Mouse (Mus musculus) embryonic facial prominence, embryonic 13.5 days (tissue): Measurements from ENCODE around the gene Wbp4. TPM values are rescaled to one million over a fixed set of nuclear protein-coding genes. Genes with fewer than 3 reads are reported as not detected.

Source experiments
- ATAC-seq: fragments of 200-750 bp; cut with Nextera tagmentation; 2 replicates; pipeline ENCODE4 v1.8.0; 2017; ENCODE audit warnings: low read depth; ENCODE audit not compliant: insufficient number of reproducible peaks, insufficient read depth, low FRiP score, low TSS enrichment
- H3K27ac ChIP-seq: fragments of 300-500 bp; sonication (generic); 2 replicates; pipeline ENCODE4 v1.5.1; 2015; ENCODE audit warnings: moderate library complexity, mild to moderate bottlenecking, inconsistent platforms
- H3K27me3 ChIP-seq: fragments of 300-500 bp; sonication (generic); 2 replicates; pipeline ENCODE4 v1.6.1; 2015; ENCODE audit warnings: mild to moderate bottlenecking, inconsistent platforms
- H3K36me3 ChIP-seq: fragments of 300-500 bp; sonication (generic); 2 replicates; pipeline ENCODE4 v1.6.1; 2015; ENCODE audit warnings: mild to moderate bottlenecking, inconsistent platforms
- H3K4me1 ChIP-seq: fragments of 300-500 bp; sonication (generic); 2 replicates; pipeline ENCODE4 v1.6.1; 2015; ENCODE audit warnings: inconsistent platforms
- H3K4me2 ChIP-seq: fragments of 300-500 bp; sonication (generic); 2 replicates; pipeline ENCODE4 v1.6.1; 2015; ENCODE audit warnings: moderate library complexity, mild to moderate bottlenecking, inconsistent platforms
- H3K4me3 ChIP-seq: fragments of 300-500 bp; sonication (generic); 2 replicates; pipeline ENCODE4 v1.5.1; 2015; ENCODE audit warnings: mild to moderate bottlenecking, inconsistent platforms
- H3K9ac ChIP-seq: fragments of 300-500 bp; sonication (generic); 2 replicates; pipeline ENCODE4 v1.6.1; 2015; ENCODE audit warnings: mild to moderate bottlenecking, inconsistent platforms
- H3K9me3 ChIP-seq: fragments of 300-500 bp; sonication (generic); 2 replicates; pipeline ENCODE4 v1.6.1; 2016; ENCODE audit warnings: inconsistent platforms
- WGBS: fragments of 180-500 bp; shearing (Covaris S2); methylation state at CpG from one replicate; pipeline ENCODE4 v1.1.7; 2015; ENCODE audit warnings: mixed read lengths; 5-methylcytosine and 5-hydroxymethylcytosine counted together
- polyA plus RNA-seq: library from polyadenylated mRNA; unstranded; fragments of >200 nt; fragmentation: Nextera tagmentation; extraction: Ambion mirVana; gene quantifications from 2 replicates; pipeline ENCODE4 v1.2.1, GENCODE M21; 2015

Gene Wbp4
- polyA plus RNA-seq, 1 experiment from 2014 or later = 53.6 TPM

DNA sequence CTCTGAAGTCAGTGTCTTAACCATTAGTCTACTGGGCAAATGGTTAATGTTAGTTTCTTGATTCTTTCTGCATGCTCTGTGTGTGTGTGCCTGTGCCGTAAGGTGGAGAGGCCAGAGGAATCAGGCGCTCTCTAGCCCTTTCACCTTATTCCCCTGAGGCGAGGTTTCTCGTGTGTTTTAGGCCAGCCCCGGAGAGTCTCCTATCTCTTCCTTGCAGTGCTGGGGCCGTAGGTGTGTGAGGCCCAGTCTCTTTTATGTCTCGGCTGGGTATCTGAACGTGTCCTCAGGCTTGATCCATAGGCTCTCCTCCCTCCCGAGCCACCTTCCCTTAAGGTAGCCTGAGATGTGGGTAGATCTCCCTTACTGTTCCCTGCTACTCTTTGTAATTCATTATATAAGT lies 24.9 kb upstream of the Wbp4 start:
- Histone ChIP-seq H3K4me2 (no peak overlapping the region), H3K27me3 (no peaks in the 10 kb centered on the region), H3K9ac (no peak overlapping the region), H3K4me1 (peaks cover 17% of the 10 kb centered on the region), H3K9me3 (no peaks in the 10 kb centered on the region), H3K36me3 (peaks cover 7% of the 10 kb centered on the region), H3K4me3 (no peak overlapping the region), H3K27ac (no peak overlapping the region)
- WGBS = 62% methylated on average over 9 of the region's 9 CpGs
- ATAC-seq = no peak

DNA sequence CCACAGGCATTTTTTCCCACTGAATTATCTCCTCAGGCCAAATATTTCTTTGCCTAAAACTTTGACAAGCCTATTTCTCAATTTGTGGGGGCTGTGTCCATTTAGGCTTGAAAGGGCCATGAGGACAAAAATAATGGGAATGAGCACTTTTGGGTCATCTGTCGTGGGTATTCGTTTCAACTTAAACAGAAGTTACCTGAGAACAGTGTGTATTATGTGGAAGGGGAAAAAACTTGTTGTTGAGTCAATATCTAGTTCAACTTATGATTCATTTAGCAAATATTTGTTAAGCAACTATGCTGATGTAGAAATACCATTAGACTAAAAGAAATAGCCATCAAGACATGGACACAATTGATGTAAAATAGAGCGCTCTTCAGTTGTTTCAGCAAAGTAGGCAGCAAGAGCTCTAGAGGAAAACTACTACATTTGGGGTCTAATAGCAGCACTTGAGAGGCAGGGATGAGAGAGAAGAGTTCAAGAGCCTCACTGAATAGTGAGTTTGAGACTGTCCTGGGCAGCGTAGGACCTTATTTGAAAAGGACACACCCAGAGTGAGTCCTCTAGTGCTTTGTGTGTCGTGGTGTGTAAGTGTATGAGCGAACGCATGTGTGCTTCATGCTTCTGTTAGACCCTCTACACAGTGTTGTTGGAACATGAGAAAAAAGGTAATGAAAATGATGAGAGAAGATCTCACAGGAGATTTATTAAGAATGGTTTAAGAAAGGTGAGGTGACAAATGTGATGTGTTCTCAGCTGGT lies 23.1 kb upstream of the Wbp4 start:
- no peak overlapping the region for H3K4me2 ChIP-seq
- H3K9me3 ChIP-seq = no peaks in the 10 kb centered on the region
- WGBS = 91% methylated on average over 7 of the region's 7 CpGs

DNA sequence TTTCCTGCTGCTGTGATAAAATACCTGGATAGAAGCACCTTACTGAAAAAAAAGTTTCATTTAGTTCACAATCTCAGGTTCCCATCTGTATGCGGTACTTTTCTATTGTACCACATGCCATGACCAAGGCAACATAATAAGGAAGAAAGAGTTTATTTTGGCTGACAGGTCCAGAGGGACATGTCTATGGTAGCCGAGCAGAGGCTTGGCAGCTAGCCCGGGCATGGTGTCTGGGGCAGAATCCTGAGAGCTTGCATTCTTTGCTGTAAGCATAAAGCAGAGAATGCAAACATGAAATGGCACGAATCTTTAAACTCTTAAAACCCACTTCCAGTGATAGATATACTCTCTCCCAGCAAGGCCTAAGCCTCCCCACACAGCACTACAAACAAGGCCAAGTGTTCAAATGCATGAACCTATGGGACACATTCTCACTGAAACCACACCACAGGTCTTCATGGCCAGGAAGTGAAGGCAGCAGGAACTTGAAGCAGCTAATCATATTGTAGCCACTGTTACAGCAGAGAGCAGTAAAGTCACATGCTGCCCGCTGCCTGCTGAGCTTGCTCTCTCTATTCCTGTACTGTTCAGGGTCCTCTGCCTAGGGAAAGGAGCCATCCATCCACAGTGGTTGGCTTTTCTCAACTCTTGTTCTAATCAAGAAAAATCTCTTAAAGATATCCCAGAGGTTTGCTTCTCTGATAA lies 22.2 kb upstream of the Wbp4 start:
- H3K4me2 ChIP-seq = no peak overlapping the region
- 49% methylated on average over 5 of the region's 5 CpGs for WGBS
- no peak for ATAC-seq
- H3K9me3 ChIP-seq = no peaks in the 10 kb centered on the region
- peaks cover 7% of the 10 kb centered on the region for H3K36me3 ChIP-seq
- peaks cover 9% of the 10 kb centered on the region for H3K4me1 ChIP-seq
- H3K9ac ChIP-seq = no peak overlapping the region
- peak overlapping the region; percentile 69 for H3K27ac ChIP-seq
- no peaks in the 10 kb centered on the region for H3K27me3 ChIP-seq
- no peak overlapping the region for H3K4me3 ChIP-seq

More for the DNA sequence above, 23.1 kb upstream of the Wbp4 start:
- Histone ChIP-seq H3K4me3 (no peak overlapping the region), H3K36me3 (peaks cover 7% of the 10 kb centered on the region), H3K27me3 (no peaks in the 10 kb centered on the region), H3K4me1 (peaks cover 9% of the 10 kb centered on the region), H3K27ac (no peak overlapping the region), H3K9ac (no peak overlapping the region)
- ATAC-seq = no peak

DNA sequence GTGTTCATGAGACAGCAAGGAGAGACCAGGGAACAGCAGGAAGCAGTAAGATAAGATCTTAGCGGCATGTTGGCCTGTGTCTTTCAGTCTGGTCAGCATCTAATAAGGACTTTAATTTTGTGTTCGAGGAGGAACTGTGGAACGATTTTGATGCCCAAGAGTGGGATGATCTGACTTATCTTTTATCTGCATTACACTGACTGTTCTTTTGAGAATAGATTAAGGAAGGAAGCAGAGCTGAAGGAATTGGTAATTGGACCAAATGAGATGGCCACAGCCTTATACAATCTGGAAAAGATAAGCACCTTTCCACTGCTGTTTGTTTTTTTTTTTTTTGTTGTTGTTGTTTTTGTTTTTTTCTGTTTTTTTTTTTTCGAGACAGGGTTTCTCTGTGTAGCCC lies 19.4 kb upstream of the Wbp4 start:
- no peak overlapping the region for H3K4me2 ChIP-seq
- no peak for ATAC-seq
- H3K36me3 ChIP-seq = peaks cover 7% of the 10 kb centered on the region
- H3K9ac ChIP-seq = no peak overlapping the region
- H3K27me3 ChIP-seq = no peaks in the 10 kb centered on the region
- no peak overlapping the region for H3K4me3 ChIP-seq
- H3K27ac ChIP-seq = no peak overlapping the region
- WGBS = 77% methylated on average over 4 of the region's 4 CpGs
- H3K9me3 ChIP-seq = no peaks in the 10 kb centered on the region
- peaks cover 9% of the 10 kb centered on the region for H3K4me1 ChIP-seq

DNA sequence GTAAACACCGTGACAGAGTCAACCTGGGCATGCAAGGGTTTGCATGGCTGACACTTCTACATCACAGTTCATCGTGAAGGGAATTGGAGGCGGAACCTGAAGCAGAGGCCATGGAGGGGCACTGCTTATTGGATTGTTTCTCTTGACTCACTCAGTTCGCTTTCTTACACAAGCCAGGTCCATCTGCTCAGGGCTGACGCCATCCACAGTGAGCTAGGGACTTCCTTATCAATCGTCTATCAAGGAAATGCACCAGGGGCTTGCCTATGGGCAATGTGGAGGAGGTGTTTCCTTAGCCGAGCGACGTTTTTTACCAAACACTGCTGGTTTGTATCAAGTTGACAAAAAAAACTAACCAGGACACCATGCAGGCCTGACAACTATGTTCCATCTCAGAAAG lies 18.0 kb upstream of the Wbp4 start:
- Histone ChIP-seq H3K4me1 (peaks cover 9% of the 10 kb centered on the region), H3K9ac (no peak overlapping the region), H3K27ac (no peak overlapping the region), H3K4me2 (no peak overlapping the region), H3K36me3 (peaks cover 7% of the 10 kb centered on the region), H3K4me3 (no peak overlapping the region), H3K27me3 (no peaks in the 10 kb centered on the region), H3K9me3 (no peaks in the 10 kb centered on the region)
- 74% methylated on average over 9 of the region's 9 CpGs for WGBS
- no peak for ATAC-seq

DNA sequence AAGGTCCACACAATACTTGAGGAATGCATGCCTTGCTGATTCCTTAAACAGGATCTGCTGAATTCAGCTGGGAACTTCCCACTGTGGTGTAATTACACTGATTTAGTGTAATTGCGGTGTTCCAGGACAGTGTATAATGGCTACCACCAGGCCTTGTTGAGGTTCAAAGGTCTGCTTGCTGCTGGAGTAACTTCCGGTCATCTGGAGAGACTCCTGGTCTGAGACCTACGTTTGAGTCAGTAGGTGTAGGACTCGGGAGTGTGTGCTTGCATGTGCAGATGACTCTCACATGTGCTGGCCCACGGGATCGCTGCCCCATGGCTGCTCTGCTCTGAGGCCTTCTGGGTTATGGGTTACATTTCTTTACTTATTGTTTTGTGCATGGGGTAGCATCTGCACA lies 13.0 kb upstream of the Wbp4 start:
- no peak; the same call in 1 of the 2 replicates for ATAC-seq
- Histone ChIP-seq H3K4me2 (no peak overlapping the region), H3K27me3 (no peaks in the 10 kb centered on the region), H3K9me3 (no peaks in the 10 kb centered on the region), H3K9ac (no peak overlapping the region), H3K36me3 (peaks cover 6% of the 10 kb centered on the region; the same call in 1 of the 2 replicates), H3K4me3 (no peak overlapping the region), H3K27ac (no peak overlapping the region), H3K4me1 (no peaks in the 10 kb centered on the region)
- WGBS = 56% methylated on average over 6 of the region's 6 CpGs

DNA sequence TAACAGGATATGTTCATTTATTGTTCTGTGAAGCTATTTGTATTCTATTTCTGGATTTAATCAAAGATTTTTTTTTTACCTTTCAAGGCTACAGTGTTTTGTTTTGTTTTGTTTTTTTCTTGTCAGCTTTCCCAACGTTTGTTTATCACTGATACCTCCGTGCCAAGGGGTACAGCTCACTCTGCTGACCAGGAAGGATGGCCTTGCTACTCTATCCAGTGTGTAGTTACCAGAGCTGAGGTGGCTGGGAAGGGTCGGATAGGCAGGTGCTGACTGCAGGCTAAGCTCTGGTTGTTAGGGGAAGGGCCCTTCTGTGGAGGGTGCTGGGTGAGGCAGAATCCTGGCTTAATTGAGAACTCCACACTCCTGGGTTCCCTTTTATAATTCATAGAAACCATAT lies 8.9 kb upstream of the Wbp4 start:
- H3K4me1 ChIP-seq = peaks cover 20% of the 10 kb centered on the region
- H3K4me2 ChIP-seq = no peak overlapping the region
- H3K4me3 ChIP-seq = no peak overlapping the region
- no peak overlapping the region for H3K9ac ChIP-seq
- no peaks in the 10 kb centered on the region for H3K9me3 ChIP-seq
- no peaks in the 10 kb centered on the region for H3K27me3 ChIP-seq
- H3K36me3 ChIP-seq = peaks cover 6% of the 10 kb centered on the region; the same call in 1 of the 2 replicates
- ATAC-seq = no peak
- 69% methylated on average over 3 of the region's 3 CpGs for WGBS
- no peak overlapping the region for H3K27ac ChIP-seq

DNA sequence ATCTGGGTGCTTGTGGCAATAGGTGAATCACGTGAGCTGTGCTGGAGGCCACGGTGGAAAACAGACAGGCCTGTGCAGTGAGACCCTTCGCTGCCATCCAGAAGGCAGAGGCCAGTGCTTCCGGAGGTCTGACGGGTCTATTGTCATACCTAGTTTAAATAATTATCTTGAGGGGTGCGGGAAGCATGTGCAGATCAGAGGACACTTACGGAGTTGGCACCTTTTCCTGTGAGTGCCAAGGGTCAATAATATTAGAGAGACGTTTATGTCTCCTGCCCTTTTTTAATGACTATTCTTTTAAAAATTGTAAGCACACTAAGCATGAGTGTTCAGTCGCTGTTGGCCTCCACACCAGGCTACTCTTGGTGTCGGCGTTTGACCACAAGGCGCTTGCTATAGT lies 7.8 kb upstream of the Wbp4 start:
- WGBS = 79% methylated on average over 12 of the region's 12 CpGs
- no peak for ATAC-seq
- H3K27me3 ChIP-seq = no peaks in the 10 kb centered on the region
- no peak overlapping the region for H3K4me2 ChIP-seq
- no peak overlapping the region for H3K9ac ChIP-seq
- peaks cover 6% of the 10 kb centered on the region; the same call in 1 of the 2 replicates for H3K36me3 ChIP-seq
- H3K27ac ChIP-seq = no peak overlapping the region
- no peak overlapping the region for H3K4me3 ChIP-seq
- no peaks in the 10 kb centered on the region for H3K9me3 ChIP-seq
- H3K4me1 ChIP-seq = peaks cover 24% of the 10 kb centered on the region

DNA sequence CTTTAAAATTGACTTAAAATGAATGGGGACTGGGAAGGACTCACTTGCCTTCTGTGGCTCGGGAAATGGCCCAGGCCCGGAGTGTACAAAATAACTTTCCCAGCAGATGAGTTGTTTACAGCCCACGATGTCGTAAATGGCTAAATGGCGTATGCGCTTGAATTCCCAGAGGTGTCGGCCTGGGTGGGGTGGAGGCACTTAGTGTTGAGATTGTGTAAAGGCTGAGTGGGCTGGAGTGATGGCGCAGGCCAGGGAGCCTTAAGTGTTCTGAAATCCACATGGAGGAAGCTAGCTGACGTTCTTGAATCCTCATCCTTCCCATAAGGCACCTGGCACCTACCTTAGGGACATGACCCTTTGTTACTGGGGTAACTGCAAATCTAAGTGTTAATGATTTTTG lies 7.2 kb upstream of the Wbp4 start:
- WGBS = 87% methylated on average over 9 of the region's 9 CpGs

DNA sequence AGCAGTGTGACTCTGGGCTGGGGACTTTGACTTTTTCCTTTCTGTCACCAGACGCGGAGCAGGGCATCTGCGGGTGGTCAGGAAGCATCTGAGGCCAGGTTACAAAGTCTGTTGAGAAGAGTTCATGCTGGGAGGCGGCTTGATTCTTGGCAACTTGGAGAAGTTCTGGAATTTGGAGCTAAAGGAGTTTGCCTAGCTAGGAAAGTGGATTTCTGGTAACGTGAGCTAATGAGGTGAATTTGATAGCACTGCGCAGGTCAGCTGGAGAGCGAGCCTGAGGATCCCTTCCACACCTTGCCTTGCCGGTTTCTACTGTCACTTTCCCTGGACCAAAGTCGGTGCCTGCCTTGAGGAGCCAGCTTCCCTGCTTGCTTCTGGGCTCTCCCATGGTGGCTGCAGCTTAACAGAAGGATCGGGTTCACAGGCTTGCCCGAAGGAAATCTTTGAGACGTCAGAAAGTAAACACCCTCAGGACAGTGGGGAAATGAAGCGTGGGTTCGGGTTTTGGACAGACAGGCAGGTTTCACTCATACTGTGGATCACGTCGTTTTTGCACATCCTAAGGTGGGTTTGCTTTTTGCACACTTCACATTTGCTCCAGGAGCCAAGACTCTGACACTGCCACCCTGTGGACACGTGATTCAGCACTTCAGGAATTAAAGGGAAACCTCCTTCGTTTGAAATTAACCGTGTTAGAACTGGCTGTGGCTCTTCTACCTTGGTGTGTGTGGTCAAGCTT lies 5.8 kb upstream of the Wbp4 start:
- WGBS = 5% methylated on average over 19 of the region's 19 CpGs
- H3K9ac ChIP-seq = peak overlapping the region; percentile 62

More for the DNA sequence above, 7.2 kb upstream of the Wbp4 start:
- Histone ChIP-seq H3K4me2 (no peak overlapping the region), H3K4me1 (peaks cover 31% of the 10 kb centered on the region), H3K27me3 (no peaks in the 10 kb centered on the region), H3K9me3 (no peaks in the 10 kb centered on the region), H3K27ac (no peak overlapping the region), H3K4me3 (no peak overlapping the region), H3K9ac (no peak overlapping the region), H3K36me3 (peaks cover 6% of the 10 kb centered on the region; the same call in 1 of the 2 replicates)
- ATAC-seq = no peak

DNA sequence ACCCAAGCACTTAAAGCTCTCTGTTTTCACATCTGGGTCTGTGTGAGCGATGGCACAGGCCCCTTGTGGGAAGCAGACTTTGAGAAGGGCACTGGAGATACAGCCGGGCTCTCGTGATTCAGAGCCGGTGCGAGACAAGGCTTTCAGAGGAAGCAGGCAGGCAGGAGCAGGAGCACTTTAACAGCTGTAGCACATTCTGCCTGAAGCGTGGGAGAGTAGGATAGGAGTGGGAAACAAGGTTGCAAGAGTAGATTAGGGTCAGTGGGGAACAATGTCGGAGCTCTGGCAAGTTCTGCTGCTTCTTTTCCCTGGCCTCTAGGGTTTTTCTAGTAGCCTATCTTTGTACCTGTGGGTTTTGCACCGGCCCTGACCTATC lies 5.3 kb upstream of the Wbp4 start:
- peak overlapping the region; percentile 62 for H3K9ac ChIP-seq
- peak overlapping the region; percentile 37; the same call in 1 of the 2 replicates for H3K4me3 ChIP-seq
- H3K36me3 ChIP-seq = no peaks in the 10 kb centered on the region
- no peaks in the 10 kb centered on the region for H3K9me3 ChIP-seq
- peak overlapping the region; percentile 64 for H3K4me2 ChIP-seq
- 11% methylated on average over 8 of the region's 8 CpGs for WGBS
- peak overlapping the region; percentile 66 for H3K27ac ChIP-seq
- H3K4me1 ChIP-seq = peaks cover 40% of the 10 kb centered on the region
- no peak for ATAC-seq
- no peaks in the 10 kb centered on the region for H3K27me3 ChIP-seq

More for the DNA sequence above, 5.8 kb upstream of the Wbp4 start:
- peak; percentile 23; the same call in 1 of the 2 replicates for ATAC-seq
- peaks cover 5% of the 10 kb centered on the region; the same call in 1 of the 2 replicates for H3K36me3 ChIP-seq
- peak overlapping the region; percentile 64 for H3K4me2 ChIP-seq
- H3K27ac ChIP-seq = peak overlapping the region; percentile 66
- peaks cover 40% of the 10 kb centered on the region for H3K4me1 ChIP-seq
- H3K9me3 ChIP-seq = no peaks in the 10 kb centered on the region
- no peaks in the 10 kb centered on the region for H3K27me3 ChIP-seq
- H3K4me3 ChIP-seq = peak overlapping the region; percentile 37
